Mouse (Mus musculus): ENCODE results near the gene Gm20431. TPM values are rescaled to one million over a fixed set of nuclear protein-coding genes. Genes with fewer than 3 reads are reported as not detected.

Gene Gm20431
- polyA plus RNA-seq, 1 experiment from 2014 or later = 7.5 TPM

DNA sequence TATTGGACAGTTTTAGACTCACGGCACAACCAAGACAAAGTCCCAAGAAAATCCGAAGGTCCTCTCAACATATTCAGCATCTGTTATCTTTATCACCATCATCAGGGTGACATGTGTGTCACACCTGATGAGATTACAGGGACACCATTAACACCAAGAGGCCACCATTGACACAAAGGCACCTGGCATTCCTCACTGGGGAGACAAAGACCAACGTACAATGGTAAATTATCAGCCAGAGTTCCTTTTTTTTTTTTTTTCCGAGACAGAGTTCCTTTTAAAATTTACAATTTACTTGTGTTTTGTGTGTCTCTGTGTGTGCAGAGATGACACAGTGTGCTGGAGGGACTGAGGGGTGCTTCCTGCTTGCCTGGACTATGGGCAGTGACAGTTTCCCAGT, 8.1 kb upstream of the Gm20431 start:
- no peak overlapping the region for H3K27ac ChIP-seq

DNA sequence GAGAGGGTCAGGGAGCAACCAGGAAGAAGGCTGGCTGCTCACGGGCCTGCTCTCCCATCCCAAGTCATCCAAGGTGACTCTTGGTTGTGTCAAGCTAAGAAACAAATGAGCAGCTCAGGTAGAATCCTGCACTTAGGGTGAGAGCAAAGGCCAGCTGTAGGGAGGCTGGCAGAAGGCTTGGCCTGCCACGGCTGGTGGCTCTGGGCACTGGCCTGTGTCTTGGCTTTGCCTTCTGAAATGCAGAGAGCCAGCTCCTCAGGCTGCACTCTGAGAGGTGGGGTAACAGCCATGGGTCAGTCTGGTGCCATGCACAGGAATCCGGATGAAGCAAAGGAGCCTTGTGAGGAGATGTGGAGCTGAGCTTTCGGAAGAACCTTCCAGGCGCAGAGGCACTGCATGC, 7.1 kb upstream of the Gm20431 start:
- peaks cover 4% of the 10 kb centered on the region for H3K4me1 ChIP-seq
- no peak overlapping the region for H3K27ac ChIP-seq
- no peak for ATAC-seq (ENCODE audit: low FRiP score)
- H3K9me3 ChIP-seq = no peaks in the 10 kb centered on the region
- no peak overlapping the region for H3K9ac ChIP-seq
- H3K4me2 ChIP-seq = no peak overlapping the region
- no peaks in the 10 kb centered on the region for H3K27me3 ChIP-seq
- H3K36me3 ChIP-seq (replicated peaks) = no peaks in the 10 kb centered on the region
- H3K4me3 ChIP-seq (replicated peaks) = no peak overlapping the region
- 84% methylated on average over 5 of the region's 5 CpGs for WGBS

More for the DNA sequence above, 8.1 kb upstream of the Gm20431 start:
- H3K4me3 ChIP-seq (replicated peaks) = no peak overlapping the region
- H3K4me2 ChIP-seq = no peak overlapping the region
- no peaks in the 10 kb centered on the region for H3K36me3 ChIP-seq (replicated peaks)
- no peaks in the 10 kb centered on the region for H3K9me3 ChIP-seq
- no peak for ATAC-seq (ENCODE audit: low FRiP score)
- no peaks in the 10 kb centered on the region for H3K27me3 ChIP-seq
- WGBS = 74% methylated on average over 4 of the region's 4 CpGs
- H3K4me1 ChIP-seq = peaks cover 4% of the 10 kb centered on the region
- no peak overlapping the region for H3K9ac ChIP-seq

DNA sequence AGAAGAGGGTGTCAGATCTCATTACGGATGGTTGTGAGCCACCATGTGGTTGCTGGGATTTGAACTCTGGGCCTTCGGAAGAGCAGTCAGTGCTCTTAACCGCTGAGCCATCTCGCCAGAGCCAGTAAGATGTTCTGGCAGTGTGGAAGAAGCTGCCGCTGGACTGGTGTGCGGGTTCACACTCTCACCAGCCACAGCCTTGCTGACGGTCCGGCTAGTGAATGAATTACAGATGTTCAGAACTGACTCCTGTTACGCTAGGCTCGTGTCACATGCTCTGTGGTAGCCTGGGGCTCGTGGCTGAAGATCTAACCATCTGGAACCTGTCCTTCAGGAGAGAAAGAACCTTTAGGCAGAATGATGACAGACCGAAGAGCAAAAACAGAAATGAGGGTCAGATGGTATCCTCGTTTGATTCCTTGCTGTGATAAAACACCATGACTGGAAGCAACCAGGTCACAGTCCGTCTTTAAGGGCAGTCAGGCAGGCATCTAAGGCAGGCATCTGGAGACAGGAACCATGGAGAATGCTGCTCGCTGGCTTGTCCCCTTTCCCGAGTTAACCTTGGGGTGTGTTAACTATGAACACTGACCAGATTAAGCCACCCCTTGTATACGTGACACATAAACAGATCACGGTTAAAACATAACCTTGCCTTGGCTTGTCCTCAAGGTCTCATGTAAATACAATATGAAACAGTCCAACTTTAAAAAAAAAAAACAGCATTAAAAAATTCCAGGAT, 4.8 kb upstream of the Gm20431 start:
- WGBS = 85% methylated on average over 18 of the region's 18 CpGs
- H3K4me1 ChIP-seq = peaks cover 5% of the 10 kb centered on the region
- no peaks in the 10 kb centered on the region for H3K36me3 ChIP-seq (replicated peaks)
- H3K27ac ChIP-seq = no peak overlapping the region
- no peak overlapping the region for H3K9ac ChIP-seq
- no peak for ATAC-seq (ENCODE audit: low FRiP score)
- peaks cover 15% of the 10 kb centered on the region for H3K27me3 ChIP-seq
- H3K9me3 ChIP-seq = no peaks in the 10 kb centered on the region
- H3K4me2 ChIP-seq = no peak overlapping the region
- H3K4me3 ChIP-seq (replicated peaks) = no peak overlapping the region

DNA sequence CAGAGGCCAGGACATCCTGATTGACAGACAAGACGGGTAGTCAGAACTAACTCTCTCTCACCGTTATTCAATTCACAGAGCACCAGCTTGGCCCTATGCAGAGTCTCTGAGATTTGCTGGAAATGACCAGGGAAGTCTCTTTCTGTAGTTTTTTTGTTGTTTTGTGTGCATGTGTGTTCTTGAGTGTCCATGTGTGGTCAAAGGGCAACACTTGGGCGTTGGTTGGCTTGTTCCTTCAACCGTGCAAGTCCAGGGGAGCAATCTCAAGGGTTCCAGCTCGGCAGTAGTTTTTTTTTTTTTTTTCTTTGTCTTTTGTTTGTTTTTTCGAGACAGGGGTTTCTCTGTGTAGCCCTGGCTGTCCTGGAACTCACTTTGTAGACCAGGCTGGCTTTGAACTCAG, 1.4 kb upstream of the Gm20431 start:
- Histone ChIP-seq H3K9ac (no peak overlapping the region), H3K4me2 (no peak overlapping the region), H3K4me3 (replicated peaks) (no peak overlapping the region), H3K9me3 (no peaks in the 10 kb centered on the region), H3K36me3 (replicated peaks) (0 out of 2 replicates have a peak, but pooled peaks cover 4% of the 10 kb centered on the region), H3K27ac (no peak overlapping the region), H3K27me3 (peaks cover 15% of the 10 kb centered on the region), H3K4me1 (peaks cover 28% of the 10 kb centered on the region)
- ATAC-seq (ENCODE audit: low FRiP score) = no peak
- 58% methylated on average over 6 of the region's 6 CpGs for WGBS

DNA sequence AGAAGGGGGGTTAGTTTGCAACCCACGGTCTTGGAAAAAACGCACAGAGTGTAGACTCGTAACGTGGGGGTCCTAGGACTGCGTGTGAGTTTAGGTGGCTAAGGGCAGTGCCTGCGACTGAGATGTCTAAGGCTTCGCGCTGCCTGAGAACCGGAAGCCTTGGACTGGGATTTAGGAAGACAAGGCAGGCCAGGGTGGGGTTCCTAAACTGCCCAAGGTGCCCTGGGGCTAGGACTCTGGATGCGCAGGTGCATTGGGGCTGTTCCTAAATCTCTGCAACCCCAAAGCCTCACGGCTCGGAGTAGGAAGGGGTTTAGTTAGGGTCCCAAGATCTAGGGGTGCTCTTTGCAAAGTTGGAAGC, 705 bp downstream of the Gm20431 start:
- no peaks in the 10 kb centered on the region for H3K9me3 ChIP-seq
- WGBS = 1% methylated on average over 12 of the region's 12 CpGs

DNA sequence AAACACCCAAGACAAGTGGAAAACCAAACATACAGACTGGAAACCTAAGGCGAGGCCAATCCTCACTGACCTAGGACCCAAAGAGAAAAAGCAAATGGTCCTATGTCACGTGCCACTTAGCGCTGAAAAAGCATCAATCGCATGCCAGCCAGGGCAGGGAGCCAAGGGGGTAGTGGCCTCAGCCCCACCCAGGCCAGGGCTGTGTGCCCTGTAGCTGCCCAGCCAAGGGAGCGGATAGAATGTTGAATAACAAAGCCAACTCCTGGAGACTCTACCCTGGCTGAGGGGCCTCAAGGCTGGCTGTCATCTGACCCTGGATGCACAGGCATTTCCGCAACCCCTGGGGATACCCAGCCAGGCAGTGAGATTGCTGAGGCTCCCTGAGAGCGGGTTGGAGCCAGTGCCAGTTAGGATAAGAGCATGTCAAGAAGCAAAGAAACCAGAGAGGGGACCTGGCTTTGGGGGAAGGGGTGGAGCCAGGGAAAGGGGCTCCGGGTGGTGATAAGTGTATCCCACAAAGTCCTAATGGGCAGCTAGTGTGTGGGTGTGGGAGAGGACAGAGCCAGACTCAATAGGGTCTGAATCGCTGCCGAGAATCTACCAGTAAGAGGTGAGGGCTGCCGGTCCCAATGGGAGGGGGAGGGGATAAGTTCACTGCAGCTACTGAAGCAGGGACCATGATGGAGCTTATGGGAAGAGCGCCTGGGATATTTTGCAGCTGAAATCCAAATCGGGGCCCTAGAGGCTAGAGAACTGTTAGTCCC, 1.3 kb downstream of the Gm20431 start:
- WGBS = 27% methylated on average over 13 of the region's 13 CpGs
- H3K36me3 ChIP-seq (replicated peaks) = 0 out of 2 replicates have a peak, but pooled peaks cover 6% of the 10 kb centered on the region

More for the DNA sequence above, 705 bp downstream of the Gm20431 start:
- Histone ChIP-seq H3K4me2 (peak overlapping the region; percentile 91), H3K4me3 (replicated peaks) (peak overlapping the region; percentile 84), H3K27ac (no peak overlapping the region), H3K9ac (peak overlapping the region; percentile 83), H3K27me3 (peaks cover 15% of the 10 kb centered on the region), H3K36me3 (replicated peaks) (0 out of 2 replicates have a peak, but pooled peaks cover 6% of the 10 kb centered on the region), H3K4me1 (peaks cover 28% of the 10 kb centered on the region)
- ATAC-seq (ENCODE audit: low FRiP score) = no peak

DNA sequence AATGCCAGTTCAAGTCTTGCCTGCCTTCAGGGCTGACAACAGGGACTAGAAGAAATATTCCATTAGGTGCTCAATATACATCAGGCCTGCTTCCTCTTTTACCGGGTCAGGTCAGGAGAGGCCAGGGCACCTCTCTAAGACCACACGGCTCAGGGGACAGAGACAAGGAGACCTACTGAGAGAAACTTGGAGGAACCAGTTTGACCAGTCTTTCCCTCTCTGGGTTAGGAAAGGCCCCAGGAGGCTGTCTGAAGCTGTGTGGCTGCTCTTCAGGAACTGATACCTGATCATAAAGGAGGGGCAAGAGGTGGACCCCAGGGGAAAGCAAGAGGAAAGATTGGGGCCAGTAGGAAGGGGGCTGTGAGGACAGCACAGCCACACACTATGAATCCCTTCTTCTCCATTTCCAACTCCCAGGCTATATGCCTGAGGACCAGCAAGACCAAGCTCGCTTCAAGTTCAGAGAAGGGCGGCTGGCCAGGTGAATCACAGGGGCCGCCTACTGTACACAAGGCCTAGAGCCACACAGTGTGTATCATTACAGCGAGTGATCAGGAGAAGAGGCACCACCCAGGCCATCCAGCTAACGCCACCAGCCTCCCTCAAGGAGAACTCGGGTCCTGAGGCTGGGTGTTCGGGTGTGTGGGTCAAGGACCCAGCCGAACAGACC, 2.0 kb downstream of the Gm20431 start:
- 0 out of 2 replicates have a peak, but pooled peaks cover 6% of the 10 kb centered on the region for H3K36me3 ChIP-seq (replicated peaks)
- no peak overlapping the region for H3K27ac ChIP-seq
- no peak overlapping the region for H3K9ac ChIP-seq
- H3K4me2 ChIP-seq = peak overlapping the region; percentile 91
- H3K4me1 ChIP-seq = peaks cover 28% of the 10 kb centered on the region
- H3K9me3 ChIP-seq = no peaks in the 10 kb centered on the region
- H3K4me3 ChIP-seq (replicated peaks) = no peak overlapping the region
- H3K27me3 ChIP-seq = peaks cover 15% of the 10 kb centered on the region
- ATAC-seq (ENCODE audit: low FRiP score) = no peak
- WGBS = 76% methylated on average over 10 of the region's 10 CpGs

More for the DNA sequence above, 1.3 kb downstream of the Gm20431 start:
- no peak for ATAC-seq (ENCODE audit: low FRiP score)
- no peaks in the 10 kb centered on the region for H3K9me3 ChIP-seq
- peaks cover 28% of the 10 kb centered on the region for H3K4me1 ChIP-seq
- H3K4me2 ChIP-seq = peak overlapping the region; percentile 91
- 0 out of 2 replicates have a peak overlapping the region, but pooled peaks have one; percentile 42 for H3K27ac ChIP-seq
- peak overlapping the region; percentile 84 for H3K4me3 ChIP-seq (replicated peaks)
- peaks cover 15% of the 10 kb centered on the region for H3K27me3 ChIP-seq
- H3K9ac ChIP-seq = peak overlapping the region; percentile 83

DNA sequence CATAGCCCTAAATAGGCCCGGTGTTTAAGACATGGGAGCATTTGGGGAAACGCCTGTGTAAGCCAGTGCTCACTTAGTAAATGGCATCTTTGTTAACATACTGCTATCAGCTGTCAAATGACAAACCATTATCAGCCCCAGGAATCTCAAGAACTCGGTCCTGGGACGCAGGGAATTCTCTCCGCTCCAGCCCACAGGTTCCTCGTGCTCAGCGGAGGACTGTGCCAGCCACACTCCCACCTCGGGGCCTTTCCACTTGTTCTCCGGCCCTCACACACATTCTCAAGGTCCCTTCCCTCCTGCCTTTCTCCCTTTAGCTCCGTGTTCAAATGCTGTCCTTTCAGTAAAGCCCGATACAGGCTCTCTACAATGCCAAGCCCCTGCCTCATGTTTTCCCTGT, 2.6 kb downstream of the Gm20431 start:
- 89% methylated on average over 11 of the region's 11 CpGs for WGBS
- no peak overlapping the region for H3K4me3 ChIP-seq (replicated peaks)
- H3K4me1 ChIP-seq = peaks cover 28% of the 10 kb centered on the region
- no peak for ATAC-seq (ENCODE audit: low FRiP score)
- H3K4me2 ChIP-seq = 0 out of 2 replicates have a peak overlapping the region, but pooled peaks have one; percentile 91
- peaks cover 15% of the 10 kb centered on the region for H3K27me3 ChIP-seq
- H3K36me3 ChIP-seq (replicated peaks) = peaks cover 12% of the 10 kb centered on the region; the same call in 1 of the 2 replicates
- H3K9me3 ChIP-seq = no peaks in the 10 kb centered on the region
- H3K27ac ChIP-seq = no peak overlapping the region
- H3K9ac ChIP-seq = no peak overlapping the region

DNA sequence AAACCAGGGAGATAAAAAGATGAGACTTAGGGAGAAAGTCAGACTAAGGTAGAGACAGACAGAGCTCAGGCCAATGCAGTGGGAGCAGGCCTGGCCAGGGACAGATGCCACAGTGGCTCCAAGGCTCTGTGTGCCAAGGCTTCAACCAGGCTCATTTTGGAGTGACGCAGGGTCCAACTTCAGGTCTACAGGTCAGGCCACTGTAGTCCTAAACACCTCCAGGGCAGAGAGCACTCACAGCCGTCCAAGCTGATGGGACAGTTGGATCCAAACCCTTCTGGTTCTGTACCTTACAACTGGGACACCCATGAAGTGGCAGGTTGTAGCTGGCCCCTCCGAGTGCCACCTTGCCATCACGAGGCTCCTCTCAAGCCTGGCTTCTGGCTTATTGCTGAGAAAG, 3.3 kb downstream of the Gm20431 start:
- H3K4me2 ChIP-seq = no peak overlapping the region
- no peak overlapping the region for H3K9ac ChIP-seq
- H3K27ac ChIP-seq = no peak overlapping the region
- ATAC-seq (ENCODE audit: low FRiP score) = no peak
- no peaks in the 10 kb centered on the region for H3K9me3 ChIP-seq
- H3K36me3 ChIP-seq (replicated peaks) = peaks cover 19% of the 10 kb centered on the region; the same call in 1 of the 2 replicates
- no peak overlapping the region for H3K4me3 ChIP-seq (replicated peaks)
- 89% methylated on average over 4 of the region's 4 CpGs for WGBS
- peaks cover 11% of the 10 kb centered on the region for H3K27me3 ChIP-seq
- peaks cover 28% of the 10 kb centered on the region for H3K4me1 ChIP-seq

DNA sequence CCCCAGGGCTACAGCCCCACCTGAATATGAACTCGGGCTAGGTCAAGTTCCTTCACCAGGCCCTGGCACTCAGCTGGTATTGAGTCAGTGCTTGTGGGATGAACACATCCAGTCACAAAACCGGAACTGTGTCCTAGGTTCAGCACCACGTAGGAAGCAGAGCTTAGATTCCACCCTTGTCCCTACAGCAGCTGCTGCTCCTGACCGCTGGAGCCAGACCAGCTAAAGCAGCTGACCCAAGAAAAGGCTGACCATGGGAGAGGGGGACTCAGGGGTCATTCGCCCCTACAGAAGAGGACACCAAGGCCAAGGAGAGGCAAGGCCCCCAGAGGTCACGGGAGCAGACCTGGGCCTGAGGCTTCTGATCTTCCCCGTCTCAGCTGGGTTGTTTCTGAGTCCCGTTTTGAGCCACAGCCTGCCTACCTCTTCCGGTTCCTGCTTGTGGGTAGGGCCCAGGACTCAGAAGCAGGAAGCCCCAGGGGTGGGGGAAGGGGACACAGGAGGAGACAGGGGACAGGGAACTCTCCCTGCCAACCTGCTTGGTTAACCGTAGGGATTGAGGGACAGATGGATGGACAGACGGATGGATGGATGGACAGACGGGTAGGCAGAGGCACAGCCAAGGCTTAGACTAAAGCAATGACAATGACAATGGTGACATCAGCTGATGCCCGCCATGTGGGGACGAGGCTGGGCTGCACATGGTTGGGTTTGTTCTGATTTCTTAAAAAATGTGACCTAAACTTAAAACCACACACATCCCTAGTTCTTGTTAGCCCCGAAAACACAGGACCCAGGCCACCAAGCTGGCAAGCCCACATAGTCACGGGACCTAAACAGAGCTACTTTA, 4.4 kb downstream of the Gm20431 start:
- H3K4me3 ChIP-seq (replicated peaks) = no peak overlapping the region
- H3K9ac ChIP-seq = no peak overlapping the region
- H3K4me2 ChIP-seq = no peak overlapping the region
- peaks cover under 1% of the 10 kb centered on the region; the same call in 1 of the 2 replicates for H3K27me3 ChIP-seq
- H3K9me3 ChIP-seq = no peaks in the 10 kb centered on the region
- WGBS = 87% methylated on average over 16 of the region's 16 CpGs
- ATAC-seq (ENCODE audit: low FRiP score) = no peak
- no peak overlapping the region for H3K27ac ChIP-seq
- peaks cover 24% of the 10 kb centered on the region for H3K4me1 ChIP-seq
- H3K36me3 ChIP-seq (replicated peaks) = peaks cover 27% of the 10 kb centered on the region

DNA sequence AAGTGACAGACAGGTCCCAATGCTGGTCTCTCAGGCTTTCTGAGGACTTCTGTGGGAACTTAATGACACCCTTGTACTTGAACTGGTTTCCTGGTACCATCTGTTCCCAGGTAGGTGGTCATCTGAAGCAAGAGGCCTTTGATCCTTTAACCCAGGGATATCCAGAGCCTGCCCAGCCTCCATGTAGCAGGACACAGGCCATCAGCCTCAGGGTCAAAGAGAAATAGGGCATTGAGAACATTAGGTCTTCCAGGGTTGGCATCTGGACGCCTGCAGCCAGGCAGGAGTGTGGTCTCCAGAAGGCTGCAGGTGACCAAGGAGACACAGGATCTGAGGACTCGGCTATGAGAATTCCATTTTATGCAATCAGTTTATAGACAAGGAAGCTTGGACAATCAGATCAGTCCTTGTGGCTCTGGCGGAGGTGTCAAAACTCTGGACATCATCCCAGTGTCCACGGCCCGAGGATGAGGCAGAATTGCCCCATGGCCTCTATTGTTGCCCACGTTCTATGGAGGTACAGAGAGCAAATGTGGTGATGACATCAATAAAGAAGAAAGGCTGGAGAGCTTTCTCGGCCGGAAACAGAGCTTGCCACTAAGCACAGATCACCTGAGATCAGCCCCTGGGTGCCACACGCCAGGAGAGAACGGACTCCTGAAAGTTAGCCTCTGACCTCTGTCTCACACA, 6.2 kb downstream of the Gm20431 start:
- Histone ChIP-seq H3K9ac (no peak overlapping the region), H3K4me2 (no peak overlapping the region), H3K36me3 (replicated peaks) (peaks cover 37% of the 10 kb centered on the region), H3K27ac (no peak overlapping the region), H3K9me3 (no peaks in the 10 kb centered on the region), H3K27me3 (no peaks in the 10 kb centered on the region), H3K4me3 (replicated peaks) (no peak overlapping the region), H3K4me1 (peaks cover 14% of the 10 kb centered on the region)
- ATAC-seq (ENCODE audit: low FRiP score) = no peak
- WGBS = 87% methylated on average over 10 of the region's 10 CpGs
